Mouse (Mus musculus) ovary, postnatal 36 days (tissue): ENCODE measurements at regions not wholly inside any gene's neighbourhood (a gene's known extent, or its start where the extent isn't known, plus 50 kb on each side); places are given as distances from the start of the nearest gene placed in this dataset.

Experiments used
- DNase-seq: peaks from one replicate; pipeline ENCODE4 v3.0.0; 2022; ENCODE audit warnings: low spot score, mixed read lengths

DNA sequence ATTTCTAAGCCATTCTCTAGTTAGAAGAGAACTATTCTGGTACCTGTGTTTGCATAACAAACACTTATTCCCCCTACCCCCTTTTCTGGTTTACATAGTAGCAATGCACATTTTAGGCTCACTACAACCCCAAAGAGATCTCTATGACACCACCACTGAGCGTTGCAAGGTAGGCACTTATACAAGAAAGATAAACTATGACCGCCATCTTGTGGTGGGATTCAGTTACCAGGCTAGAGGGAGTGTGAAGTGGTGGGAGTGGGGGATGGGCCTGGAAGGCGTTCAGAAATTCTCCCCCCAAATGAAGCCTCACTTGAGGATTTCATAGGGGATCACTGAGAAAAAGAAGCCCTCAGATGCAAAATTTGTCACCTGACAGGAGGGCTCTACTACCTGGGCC, 64.4 kb upstream of the Fst start:
- no peak for DNase-seq

DNA sequence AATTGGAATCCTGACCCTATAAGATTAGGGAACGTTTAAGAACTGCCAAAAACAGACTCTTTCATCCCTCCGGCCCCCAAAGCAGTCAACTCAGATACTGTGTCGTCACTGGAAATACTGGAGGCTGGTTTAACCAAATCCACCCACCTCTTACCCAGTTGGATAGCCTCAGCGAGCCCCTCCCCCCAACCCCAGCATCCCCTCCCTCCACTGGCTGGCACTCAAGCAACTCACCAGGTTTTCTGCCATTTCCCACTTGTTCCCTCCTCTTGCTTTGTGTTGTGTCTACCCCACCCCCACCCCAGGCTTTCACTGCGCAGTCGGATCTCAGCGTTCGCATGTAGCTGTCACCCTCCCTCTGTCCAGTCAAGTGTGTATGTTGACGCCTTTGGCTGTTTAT, 68.1 kb upstream of the Fst start:
- no peak for DNase-seq

DNA sequence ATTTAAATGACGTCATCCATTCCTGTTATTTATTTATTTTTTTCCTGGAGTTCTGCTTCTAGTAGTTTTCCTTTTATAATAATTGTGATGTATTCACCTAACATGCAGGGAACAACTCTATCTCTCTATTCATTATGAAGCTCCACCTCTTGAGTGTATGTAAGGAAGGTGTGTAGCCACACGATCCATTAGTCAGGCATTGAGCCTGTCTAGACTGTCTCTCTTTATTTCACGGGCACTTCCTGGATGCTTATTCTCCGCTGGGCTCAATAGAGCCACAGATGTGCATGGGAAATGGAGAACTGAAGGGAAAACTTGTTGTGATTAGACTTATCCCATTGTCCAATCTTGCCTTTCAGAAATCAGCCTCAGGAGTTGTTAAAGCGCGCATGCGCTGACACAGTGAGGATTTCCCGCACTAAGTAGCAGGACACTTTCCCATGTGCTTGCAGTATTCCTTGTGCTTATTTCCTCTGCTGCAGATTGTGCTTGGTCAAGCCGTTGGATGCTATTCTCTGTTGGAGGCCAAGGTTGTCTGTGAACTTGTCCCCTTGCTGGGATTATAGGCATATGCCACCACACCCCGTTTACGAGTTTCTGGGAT, 71.5 kb upstream of the Fst start:
- no peak for DNase-seq

DNA sequence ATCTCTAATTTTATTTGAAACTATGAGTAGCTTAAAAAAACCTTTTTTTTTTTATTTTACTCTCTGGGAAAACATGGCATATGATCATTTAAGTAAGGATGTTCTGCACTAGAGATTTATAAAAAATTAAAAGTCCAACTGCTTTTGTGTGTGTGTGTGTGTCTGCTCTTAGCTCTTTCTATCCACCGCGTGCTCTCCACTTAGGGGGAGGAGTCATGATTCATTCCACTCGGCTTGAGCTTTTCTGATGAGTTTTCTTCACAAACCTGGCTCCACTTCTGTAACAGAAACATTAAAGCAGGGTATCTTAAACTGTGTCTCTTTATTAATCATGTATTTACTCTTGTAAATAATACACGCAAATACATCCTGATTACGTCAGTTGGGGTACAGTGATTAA, 73.0 kb upstream of the Fst start:
- no peak for DNase-seq

DNA sequence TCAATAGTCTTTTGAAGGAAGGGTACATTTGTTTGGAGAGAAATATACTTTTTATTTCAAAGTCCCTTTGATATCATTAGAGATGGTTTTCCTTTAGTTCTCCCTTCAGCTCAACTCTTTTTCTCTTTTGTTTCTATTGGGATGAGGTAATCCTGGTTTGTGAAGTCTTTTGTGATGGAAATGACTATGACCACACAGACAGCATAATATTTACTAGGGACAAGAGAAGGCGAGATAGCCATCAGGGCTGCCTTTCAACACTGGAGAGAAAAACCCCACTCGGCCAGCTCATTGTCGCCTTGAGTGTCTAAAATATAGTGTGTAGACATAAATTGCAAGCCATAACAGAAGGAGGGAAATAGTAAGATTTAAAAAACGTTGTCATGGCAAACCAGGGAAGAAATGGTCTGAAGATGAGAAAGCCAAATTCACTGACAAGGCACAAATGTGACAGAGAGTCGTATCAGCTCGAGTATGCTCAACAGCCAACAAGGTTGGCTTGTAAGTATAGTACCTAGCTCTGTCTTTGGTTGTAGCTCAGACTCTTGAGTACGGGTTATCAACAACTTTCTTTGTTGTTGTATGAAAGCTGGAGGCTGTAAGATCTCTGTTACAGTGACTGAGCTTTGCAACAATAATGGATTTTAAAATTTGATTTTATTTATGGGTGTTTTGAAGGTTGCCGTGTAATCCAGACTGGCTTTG, 73.8 kb upstream of the Fst start:
- DNase-seq, result no peak

DNA sequence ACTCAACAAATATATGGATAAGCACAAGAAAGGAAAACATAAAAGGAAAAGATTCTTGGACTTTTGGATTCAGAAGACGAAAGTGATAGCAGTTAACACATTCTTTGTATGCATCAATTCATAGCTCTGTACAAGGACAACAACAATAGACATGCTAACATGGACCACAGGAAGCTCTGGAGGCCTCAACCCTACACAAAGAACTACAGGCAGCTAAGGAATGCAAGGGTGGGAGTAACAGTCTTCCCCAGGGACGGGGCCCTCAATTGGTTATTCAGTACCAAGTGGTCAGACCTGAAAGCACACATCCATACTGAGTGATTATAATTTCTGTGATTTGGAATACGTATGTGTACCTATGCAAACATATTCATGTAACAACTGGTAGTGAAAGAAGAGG, 75.8 kb upstream of the Fst start:
- no peak for DNase-seq

DNA sequence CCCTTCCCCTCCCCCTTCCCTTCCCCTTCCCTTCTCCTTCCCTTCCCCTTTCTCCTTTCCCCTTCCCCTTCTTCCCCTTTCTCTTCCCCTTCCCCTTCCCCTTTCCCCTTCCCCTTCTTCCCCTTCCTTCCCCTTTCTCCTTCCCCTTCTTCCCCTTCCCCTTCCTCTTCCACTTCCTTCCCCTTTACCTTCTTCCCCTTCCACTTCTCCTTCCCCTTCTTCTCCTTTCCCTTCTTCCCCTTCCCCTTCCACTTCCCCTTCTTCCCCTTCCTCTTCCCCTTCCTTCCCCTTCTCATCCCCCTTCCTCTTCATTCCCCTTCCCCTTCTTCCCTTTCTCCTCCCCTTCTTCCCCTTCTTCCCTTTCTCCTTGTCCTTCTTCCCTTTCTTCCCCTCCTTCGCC, 77.0 kb upstream of the Fst start:
- no peak for DNase-seq

DNA sequence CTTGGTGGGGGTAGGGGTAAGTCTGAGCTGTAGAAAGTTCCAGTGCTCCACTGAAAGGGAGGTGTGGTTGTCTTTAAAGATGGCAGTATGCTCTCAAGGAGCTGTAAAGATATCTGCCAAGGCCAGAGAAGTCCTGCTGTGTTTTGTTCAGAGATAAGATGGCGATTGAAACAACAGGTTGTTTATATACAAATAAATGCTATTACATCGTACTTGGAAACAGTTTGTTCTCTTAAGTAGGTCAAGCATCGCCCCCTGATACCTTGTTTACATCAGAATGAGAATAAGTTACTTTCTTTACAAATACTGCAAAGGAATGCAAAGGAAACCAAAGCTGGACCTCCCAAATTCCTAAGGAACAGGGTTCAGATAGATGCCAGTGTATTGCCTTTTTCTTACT, 113.0 kb upstream of the Fst start:
- DNase-seq, result no peak

DNA sequence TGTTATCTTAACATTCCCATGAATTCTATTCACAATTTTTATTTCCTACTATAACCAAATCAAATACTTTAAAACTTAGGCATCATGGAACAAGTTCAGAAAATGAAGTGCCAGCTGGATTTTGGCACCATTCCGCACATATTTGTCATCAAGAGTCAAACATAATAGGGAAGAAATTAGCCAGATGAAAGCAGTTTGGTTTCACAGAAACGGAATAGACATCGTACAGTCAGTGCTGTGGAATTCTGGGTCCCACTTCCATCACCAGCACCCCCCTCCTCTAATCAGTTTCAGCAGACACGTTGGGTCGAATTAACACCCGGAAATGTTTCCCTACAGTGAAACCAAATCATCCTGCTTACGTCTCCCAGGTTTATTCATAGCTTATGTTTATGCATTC, 125.8 kb upstream of the Fst start:
- DNase-seq, result no peak

DNA sequence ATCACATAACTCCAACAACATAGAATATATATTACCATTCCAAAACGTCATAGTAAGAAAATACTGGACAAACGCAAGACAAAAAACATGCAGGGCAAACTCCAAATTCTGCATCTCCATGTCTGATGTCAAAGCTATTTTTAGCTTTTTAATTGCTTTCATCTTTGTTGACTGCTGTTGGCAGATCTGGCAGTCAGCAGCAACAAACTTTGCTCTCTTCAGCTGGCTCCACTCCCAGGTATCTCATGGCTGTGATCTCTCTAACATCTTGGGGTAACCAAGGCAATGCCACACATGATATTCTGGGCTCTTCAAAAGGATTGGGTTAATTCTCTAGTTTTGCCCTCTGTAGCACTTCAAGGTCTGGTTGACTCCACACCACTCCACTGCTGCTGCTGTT, 128.9 kb upstream of the Fst start:
- no peak for DNase-seq

DNA sequence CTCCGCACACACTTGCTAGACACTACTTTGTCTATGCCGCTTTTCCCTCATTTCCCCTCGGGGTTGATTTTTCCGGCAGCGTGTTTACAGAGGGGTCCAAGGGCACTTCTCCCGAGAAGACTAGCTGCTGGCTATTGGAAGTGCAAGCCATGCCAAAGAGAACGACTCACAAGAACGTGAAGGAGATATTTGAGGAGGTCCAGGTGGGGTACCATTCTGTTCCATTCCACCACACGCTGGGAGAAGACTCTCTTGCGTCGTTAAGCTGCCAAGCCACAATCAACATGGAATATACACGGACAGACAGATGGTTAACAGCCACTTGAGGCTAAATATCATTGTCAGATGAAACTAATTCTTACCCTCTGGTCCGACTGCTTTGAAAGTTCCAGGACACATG, 144.6 kb upstream of the Fst start:
- no peak for DNase-seq

DNA sequence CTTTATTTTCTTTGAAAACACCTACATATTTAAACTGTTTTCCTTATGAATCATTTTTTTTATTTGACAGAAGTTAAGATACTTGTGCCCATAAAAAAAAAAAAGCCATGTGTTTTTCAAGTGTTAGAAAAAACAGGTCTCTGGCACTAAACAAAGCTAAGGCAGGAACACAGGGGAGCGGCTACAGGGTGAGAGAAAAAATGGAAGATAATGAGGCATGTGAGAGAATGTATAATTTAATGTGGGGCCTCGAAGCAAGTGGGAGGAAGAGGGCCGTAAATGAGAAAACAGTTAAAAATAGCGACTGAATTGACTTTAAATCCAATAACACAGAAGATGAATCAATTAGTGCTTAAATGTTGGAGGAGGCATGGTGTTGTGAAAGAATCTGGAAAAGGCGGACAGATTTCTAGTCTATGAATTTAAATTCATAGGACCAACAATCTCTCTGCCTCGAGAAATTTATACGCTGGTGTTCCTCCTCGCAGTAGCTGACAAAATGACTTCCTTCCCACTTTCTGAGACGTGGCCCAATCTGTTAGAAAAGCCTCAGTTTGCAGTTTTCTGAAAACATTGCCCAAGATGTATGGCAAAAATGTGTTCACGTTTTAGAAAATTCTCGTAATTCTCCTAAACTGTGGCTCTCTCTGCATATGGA, 145.4 kb upstream of the Fst start:
- DNase-seq, result no peak

DNA sequence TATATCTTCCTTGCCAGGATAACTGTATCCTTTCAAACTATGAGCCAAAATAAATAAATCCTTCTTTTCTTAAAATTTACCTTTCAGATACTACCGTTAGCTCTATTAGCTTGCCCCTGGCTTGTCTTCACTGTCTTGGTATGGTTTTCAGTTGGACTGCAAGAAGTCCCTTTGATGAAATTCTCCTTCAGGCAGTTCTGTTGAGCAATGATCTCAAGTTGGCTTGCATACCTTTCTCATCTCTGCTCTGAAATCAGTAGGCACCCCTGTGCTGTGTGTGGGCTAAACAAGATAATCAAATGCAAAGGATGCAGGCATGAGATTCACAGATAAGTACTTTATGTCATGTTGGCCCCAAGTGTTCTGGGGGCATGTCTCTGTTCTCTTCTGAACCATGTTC, 155.2 kb upstream of the Fst start:
- DNase-seq, result no peak

DNA sequence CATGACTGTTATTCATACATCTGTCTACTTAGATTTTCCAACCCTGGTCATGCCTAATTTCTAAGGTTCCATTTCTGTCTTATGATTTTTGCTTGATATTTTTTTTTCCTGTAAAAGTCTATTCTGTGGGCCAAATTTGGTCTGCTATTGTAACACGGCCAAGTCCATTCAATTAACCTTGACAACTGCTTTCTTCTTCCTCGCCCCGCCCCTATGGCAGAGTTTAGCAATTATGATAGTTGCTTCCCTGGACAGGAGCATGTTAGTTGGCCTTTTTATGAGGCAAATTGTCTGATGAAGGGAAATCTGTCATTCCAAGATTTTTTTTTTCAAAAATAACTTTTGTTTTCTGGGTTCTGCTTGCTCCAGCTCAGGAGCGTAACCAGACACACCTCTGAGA, 160.7 kb upstream of the Fst start:
- peak; percentile 15 for DNase-seq

DNA sequence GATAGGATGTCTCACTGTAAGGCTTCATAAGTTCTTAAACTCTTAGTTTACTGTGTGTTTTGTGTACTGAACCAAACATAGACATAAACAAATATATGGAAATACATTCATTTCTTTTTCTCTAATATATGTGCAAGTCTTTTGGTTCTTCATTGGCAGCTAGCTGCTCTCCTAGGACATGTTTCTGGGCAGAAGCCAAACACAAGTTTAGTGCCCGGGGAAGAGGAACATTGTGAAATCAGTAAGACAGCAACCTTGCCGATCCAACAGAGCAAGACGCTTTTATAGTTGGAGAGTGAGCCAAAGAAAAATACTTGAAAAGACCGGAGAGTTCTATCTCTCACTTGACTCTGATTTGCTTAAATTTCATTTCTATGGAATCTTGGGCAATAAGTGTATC, 178.0 kb upstream of the Fst start:
- peak; percentile 6 for DNase-seq

DNA sequence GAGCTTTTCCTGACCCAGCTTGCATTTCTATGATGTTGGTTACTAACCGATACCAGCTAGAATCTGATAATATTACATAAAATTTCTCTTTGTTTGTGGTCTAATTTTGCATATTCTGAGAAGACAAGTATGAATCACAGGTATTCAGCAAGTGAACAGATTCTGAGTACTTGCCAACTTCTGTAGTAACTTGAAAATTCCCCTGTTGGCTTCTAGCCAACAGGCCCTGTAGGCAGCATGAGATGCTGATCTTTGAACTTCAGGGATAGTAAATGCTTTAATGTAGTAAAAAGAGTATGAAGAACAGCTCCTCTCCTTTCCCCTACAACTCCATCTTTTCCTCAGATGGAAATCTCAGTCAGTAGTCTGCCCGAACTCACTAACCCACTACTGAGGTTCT, 178.5 kb upstream of the Mocs2 start:
- no peak for DNase-seq

DNA sequence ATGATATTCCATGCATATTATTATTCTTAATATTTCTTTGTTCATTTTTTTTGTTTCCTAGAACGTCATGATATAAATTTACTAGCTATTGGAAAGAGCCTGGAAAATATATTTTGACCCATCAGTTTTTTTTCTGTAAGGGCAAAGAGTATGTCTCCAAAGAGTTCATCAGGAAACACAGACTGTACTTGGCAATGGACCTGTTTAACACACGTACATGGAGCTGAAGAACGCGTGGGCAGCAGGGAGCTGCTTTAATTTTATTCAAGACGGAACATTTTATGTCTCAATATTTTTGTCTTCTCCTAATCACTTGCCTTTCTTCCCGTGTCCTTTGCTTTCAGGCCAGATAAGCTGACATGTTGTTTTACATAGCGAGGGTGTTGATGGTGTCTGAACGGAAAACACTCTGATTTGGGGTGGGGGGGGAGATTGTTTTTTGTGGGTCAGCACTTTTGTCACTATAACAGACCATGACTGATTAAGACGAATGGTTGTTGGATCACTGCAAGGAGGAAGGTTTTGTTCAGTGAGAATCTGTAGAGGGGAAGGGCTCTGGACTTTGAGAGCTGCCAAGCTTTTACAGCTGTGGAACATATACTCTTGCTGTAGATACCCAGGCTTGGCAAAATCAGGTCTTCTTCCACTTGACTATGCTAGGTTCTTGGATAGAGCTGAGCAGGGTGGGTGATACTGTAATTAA, 176.2 kb upstream of the Mocs2 start:
- no peak for DNase-seq

DNA sequence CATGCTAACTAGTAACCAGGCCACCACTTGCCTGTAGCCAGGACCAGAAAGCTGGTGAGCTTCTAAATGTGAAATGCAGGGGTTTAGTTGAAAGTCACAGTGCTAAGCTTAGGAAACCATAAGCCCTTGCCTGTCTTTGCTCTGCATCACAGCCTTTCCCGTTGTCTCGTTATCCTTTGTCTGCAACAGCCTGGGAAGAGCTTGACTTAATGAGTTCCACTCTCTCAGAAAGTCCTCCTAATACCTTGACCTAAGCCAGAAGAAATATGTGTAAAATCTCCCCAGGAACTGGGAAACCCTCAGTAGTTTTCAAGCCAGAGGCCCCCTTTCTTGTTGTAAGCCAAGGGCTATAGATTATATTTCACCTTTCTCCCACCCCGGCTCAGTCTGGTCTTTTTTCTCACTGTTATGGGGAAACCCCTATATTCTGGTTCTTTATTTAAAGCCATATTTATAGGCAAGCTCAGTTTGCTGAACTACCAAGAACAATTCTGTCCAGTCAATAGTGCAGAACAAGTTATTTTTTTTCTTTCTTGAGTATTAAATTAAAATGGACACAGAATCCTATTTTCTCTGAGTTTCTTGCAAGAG, 175.0 kb upstream of the Mocs2 start:
- DNase-seq, result no peak

DNA sequence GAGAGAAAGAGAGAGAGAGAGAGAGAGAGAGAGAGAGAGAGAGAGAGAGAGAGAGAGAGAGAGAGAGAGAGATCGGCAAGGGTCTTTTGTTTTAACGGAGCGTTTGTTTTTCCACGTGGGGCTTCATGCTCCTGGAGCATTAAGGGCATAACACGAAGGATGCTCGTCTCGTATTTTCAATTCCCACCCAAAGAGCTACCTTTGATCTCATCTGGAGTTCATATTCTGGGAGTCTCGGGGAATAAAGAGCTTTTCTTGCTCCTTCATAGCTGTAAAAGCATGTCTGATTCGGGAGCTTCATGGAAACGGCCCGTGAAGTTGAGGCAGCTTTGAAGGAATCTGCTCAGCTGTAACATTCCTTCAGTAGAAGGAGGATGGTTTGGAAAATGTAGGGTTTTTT, 174.5 kb upstream of the Mocs2 start:
- no peak for DNase-seq

DNA sequence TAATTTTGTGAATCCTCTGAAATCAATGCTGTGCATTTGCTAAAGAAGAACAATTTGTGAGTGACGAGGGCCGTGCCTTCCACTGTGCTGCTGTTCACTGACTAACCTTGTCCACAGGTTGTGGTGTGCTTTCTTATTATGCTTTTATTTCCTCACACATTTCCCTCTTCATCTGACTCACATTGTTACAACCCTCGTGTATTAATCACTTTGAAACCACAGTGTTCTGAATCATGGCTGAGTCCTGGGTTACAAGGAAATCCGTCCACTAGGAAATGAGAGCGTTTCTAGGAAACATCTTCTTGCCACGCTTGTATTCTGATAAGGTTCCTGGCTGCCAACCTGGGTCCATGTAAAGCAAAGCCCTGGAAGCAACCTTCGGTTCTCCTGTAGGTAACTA, 163.8 kb upstream of the Mocs2 start:
- DNase-seq, result no peak

DNA sequence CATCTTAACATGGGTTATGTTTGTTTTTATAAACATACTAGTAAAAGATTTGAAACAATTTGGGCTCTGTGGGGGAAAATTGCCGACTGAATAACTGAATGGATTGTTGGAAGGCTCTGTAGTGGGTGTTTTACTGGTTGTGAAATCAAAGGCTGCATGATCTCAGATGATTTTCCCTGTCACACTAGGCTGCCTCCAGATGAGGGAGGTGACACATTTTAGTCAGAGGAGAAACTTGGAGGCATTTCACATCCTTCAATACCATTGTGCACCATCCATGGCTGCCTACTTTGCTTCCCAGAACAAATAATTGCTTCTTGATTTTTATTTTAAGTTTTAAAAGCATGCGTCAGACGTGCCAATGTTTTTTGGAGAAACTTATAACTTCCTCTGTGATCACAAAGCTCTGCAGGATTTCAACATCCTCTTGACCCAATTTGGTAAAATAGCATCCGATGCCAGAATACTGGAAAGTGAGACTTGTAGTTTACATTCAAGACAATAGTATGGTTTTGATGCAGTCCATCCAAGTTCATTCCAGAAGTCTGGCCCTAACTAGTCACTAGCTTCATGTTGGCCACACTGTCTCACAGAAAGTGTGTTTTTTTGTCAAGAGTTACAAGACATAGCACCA, 163.0 kb upstream of the Mocs2 start:
- DNase-seq, result no peak

DNA sequence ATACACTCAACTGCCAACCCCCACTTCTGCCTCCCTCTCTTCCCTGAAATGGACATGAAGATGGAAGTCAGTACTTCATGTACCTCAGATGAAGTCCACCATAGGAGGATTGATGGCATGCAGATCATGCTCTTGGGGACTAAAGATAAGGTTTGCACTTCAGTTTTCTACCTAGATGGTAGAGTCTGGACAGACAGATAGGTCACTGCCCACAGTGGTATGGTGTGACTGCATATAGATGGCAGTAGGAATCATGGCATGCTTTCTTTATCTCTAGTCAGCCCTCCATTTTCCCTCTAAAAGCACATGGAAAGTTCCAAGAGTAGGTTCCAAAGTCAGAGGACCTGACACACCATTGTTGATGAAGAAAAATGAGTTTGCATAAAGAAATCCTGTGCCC, 145.6 kb upstream of the Mocs2 start:
- no peak for DNase-seq
